Mouse (Mus musculus): Measurements from ENCODE around the gene Alkbh6.

The Alkbh6 gene

GRCm38 (mm10) chr7:30326427-30326826, 17.9 kb downstream of the Alkbh6 start:
- in situ Hi-C loops (cut with MboI; ENCODE audit: unreplicated experiment in 2 of 2), result loop anchor here in 1 of 2 experiments (25.0 kb wide), 1 partner anchor 286 kb away; the partner anchor contains the start of gene Upk1a

DNA sequence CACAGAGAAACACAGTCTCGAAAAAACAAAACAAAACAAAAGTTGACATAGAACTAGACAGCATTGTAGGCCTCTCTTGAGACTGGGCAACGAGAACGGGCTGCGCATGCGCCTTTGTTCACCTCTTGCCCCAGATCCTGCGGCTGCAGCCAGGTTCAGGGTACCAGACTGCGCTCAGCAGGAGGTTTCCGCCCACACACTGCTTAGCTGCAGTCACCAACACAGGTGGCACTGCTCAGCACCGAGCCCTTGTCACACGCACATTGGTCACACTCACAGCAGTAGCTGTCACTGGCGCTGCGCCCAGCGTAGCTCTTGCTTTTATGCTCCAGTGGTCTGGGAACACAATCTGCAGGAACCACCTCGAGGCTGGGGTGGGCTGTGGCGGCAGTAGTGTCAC, 18.6 kb downstream of the Alkbh6 start:
- in situ Hi-C loops (cut with MboI; ENCODE audit: unreplicated experiment in 2 of 2), result loop anchor here in 1 of 2 experiments (25.0 kb wide), 1 partner anchor 285 kb away; the partner anchor contains the start of gene Upk1a

DNA sequence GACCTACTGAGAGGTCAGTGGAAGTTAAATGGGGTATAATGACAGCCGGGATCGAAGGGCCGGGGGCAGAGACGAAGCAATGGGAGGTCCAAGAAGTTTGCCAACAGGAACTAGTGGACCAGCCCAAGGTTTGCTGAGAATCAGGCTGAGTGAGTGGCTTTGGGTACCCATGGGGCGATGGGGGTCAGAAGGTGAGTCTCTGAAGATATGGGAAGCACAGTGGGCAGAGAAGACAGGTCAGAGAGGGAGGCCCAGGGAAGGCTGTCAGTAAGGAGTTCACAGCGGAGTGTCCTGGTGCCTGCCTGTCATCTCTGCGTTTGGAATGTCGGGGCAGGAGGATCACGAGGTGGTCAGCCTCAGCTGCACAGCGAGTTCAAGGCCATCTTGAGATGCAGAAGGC, 19.9 kb downstream of the Alkbh6 start:
- in situ Hi-C loops (cut with MboI; ENCODE audit: unreplicated experiment in 2 of 2), result loop anchor here in 1 of 2 experiments (25.0 kb wide), 1 partner anchor 284 kb away; the partner anchor contains the start of gene Upk1a

- in situ Hi-C loops (cut with MboI; ENCODE audit: unreplicated experiment in 2 of 2), result loop anchor here in 1 of 2 experiments (25.0 kb wide), 1 partner anchor 280 kb away; the partner anchor contains the start of gene Upk1a
Measured at GRCm38 (mm10) chr7:30331887-30332286, 23.4 kb downstream of the Alkbh6 start.

- in situ Hi-C loops (cut with MboI; ENCODE audit: unreplicated experiment in 2 of 2), result loop anchor here in 1 of 2 experiments (25.0 kb wide), 1 partner anchor 280 kb away; the partner anchor contains the start of gene Upk1a
Measured at GRCm38 (mm10) chr7:30332622-30333259, 24.2 kb downstream of the Alkbh6 start.

- in situ Hi-C loops (cut with MboI; ENCODE audit: unreplicated experiment in 2 of 2), result loop anchor here in 1 of 2 experiments (25.0 kb wide), 1 partner anchor 279 kb away; the partner anchor contains the start of gene Upk1a
Measured at GRCm38 (mm10) chr7:30333436-30333835, 24.9 kb downstream of the Alkbh6 start.

DNA sequence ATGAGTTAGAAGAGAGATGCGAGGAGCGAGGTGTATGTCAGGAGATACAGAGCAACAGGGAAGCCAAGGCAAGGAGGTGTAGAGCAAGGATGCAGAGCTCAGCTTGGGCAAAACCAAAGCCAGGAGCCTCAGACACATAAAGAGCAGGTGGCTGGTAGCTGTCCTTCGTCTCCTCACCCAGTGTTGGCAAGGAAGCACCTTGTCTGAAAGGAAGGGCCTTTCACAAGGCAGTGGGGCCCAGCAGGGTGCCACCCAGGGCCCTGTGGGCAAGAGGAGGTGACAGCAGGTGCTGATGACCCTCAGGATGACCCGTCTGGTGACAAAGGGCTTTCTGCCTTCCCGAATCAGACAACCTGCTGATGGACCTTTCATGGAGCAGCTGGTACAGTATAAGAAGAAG, 26.0 kb downstream of the Alkbh6 start:
- in situ Hi-C loops (cut with MboI; ENCODE audit: unreplicated experiment in 2 of 2), result loop anchor here in 1 of 2 experiments (25.0 kb wide), 1 partner anchor 278 kb away; the partner anchor contains the start of gene Upk1a

DNA sequence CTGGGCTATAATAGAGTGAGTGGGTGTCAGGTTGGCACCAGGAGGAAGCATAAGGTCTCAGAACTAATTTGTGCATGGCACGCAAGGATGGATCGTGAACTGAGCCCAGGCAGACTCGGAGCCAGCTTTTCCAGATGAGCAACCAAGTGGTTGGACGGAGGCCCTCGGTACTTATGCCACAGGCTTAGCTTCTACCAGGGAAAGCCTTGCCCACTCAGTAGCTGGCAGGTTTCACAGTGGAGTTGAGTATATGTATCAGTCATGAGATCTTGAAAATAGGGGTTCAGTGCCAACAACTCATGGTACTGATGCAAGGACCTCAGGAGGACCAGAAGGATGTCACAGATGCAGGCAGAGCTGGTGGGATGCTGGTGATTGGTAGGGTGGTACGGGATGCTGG, 27.2 kb downstream of the Alkbh6 start:
- in situ Hi-C loops (cut with MboI; ENCODE audit: unreplicated experiment in 2 of 2), result loop anchor here in 1 of 2 experiments (5.0 to 25.0 kb wide), 2 partner anchors 47 to 277 kb away; partner anchors contain the start of gene Upk1a

- in situ Hi-C loops (cut with MboI; ENCODE audit: unreplicated experiment in 2 of 2), result loop anchor here in 1 of 2 experiments (5.0 to 25.0 kb wide), 2 partner anchors 46 to 276 kb away; partner anchors contain the start of gene Upk1a
Measured at GRCm38 (mm10) chr7:30336384-30336783, 27.9 kb downstream of the Alkbh6 start.

DNA sequence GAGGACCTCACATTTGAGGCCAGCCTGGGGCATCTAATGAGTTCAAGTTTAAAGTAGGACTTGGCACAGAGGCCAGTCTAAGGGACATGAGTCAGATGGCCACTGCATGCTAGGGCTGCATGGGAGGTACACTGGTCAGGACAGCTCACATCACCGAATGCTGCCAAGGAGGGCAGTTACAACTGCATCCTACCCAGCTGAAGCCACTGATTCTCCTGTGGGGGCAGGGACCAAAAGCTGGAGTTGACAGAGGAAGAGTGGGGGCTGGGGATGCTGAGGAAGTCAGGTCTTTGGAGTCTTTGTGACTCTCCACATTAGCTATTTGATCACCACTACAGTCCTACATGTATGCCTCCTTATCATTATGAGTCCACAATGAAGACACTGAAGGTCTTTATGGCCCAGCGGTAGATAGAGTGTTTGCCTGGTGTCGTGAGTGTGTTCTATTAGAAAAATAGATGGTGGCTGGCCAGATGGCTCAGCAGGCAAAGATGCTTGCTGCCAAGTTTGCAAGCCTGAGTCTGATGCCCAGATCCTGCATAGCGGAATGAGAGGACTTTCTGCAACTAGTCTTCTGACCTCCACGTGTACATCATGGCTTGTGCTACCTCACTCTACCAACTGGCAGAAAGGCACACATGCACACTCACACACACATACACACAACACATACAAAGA, 31.1 kb downstream of the Alkbh6 start:
- in situ Hi-C loops (cut with MboI; ENCODE audit: unreplicated experiment in 2 of 2), result loop anchor here (5.0 to 25.0 kb wide), 4 partner anchors 43 to 275 kb away; partner anchors contain the start of gene Upk1a (in 2 of the 2)

DNA sequence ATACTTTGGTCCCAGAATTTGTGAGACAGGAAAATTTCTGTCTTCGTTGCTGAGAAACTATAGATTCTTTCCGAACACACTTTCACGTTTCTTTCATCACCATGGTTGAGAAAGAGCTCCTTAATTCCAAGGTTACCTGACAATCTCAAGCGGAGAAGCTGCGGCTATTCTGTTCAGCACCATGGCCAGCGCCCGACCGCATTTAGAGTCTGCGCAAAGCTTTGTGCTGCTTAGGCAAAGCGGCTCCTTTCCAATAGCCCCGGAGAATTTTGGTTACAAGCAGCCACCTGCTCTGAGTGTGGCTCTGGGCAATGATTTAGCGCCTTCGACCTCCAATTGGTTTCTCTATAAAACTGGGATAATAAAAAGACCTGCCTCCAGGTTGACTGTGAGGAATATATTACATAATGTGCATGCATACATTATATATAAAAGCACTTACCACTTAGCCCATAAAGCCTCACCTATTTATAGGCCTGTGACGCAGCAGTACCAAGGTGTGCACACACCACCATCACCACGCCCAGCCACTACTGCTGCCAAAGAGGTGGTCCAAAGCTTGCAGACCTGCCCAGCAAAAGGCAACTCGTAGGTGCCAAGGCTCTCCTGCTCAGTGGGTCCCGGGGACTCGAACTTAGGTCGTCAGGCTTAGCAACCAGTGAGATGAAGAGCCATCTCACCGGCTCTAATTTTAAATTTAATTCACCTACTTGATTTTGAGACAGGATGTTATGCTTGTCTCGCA, 38.3 kb downstream of the Alkbh6 start:
- in situ Hi-C loops (cut with MboI; ENCODE audit: unreplicated experiment in 2 of 2), result loop anchor here (10.0 to 25.0 kb wide), 3 partner anchors 128 to 268 kb away; partner anchors contain the start of gene Upk1a (in 2 of the 2)

GRCm38 (mm10) chr7:30347828-30348227, 39.3 kb downstream of the Alkbh6 start:
- in situ Hi-C loops (cut with MboI; ENCODE audit: unreplicated experiment in 2 of 2), result loop anchor here (10.0 to 25.0 kb wide), 3 partner anchors 127 to 267 kb away; partner anchors contain the start of gene Upk1a (in 2 of the 2)

DNA sequence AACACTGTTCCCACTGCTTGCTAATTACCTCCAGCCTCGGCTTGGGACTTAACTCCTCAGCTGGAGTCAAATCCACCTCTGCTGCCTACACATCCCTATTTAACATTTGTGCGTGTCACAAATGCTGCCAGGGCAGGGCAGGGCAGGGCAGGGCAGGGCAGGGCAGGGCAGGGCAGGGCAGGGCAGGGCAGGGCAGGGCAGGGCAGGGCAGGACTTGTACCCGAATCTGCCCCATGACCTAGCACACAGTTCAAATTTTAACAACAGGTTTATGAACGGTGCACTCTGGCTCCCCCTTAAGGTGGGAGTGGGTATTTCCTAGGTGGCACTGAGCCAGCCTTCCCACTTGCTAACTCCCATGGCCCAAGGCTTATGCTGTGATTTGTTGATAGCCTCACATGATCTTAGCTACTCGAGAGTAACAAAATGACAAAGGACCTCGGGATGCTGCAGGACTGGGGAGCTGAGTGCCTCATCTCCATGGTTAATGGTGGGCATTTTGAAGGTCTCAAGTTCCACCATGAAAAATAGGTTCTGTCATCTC, 44.8 kb downstream of the Alkbh6 start:
- in situ Hi-C loops (cut with MboI; ENCODE audit: unreplicated experiment in 2 of 2), result loop anchor here in 1 of 2 experiments (5.0 kb wide), 1 partner anchor 51 kb away; no protein-coding TSS in a partner anchor

DNA sequence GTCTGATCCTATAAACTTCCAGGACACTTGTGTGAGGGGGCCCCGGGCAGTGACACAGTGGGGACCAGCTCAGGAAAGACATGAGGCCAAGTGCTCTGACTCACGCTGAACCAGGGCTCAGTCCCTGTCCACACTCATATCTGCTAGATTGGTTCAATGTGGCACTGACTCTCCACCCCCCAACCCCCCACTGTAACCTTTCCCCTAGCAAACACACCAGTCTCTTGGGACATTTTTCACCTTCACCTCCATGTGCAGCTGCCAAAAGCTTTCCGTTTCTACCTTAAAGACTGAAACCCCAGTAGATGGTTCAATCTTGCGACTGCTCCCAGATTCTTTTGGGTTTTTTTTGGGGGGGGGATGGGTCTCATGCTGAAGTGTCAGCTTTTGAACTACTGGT, 45.5 kb downstream of the Alkbh6 start:
- in situ Hi-C loops (cut with MboI; ENCODE audit: unreplicated experiment in 2 of 2), result loop anchor here in 1 of 2 experiments (5.0 kb wide), 1 partner anchor 52 kb away; no protein-coding TSS in a partner anchor

- in situ Hi-C loops (cut with MboI; ENCODE audit: unreplicated experiment in 2 of 2), result no loop called here
Measured at GRCm38 (mm10) chr7:30358378-30359186, 50.1 kb downstream of the Alkbh6 start.

- in situ Hi-C loops (cut with MboI; ENCODE audit: unreplicated experiment in 2 of 2), result no loop called here
Measured at GRCm38 (mm10) chr7:30359276-30359865, 50.9 kb downstream of the Alkbh6 start.

GRCm38 (mm10) chr7:30360028-30360427, 51.5 kb downstream of the Alkbh6 start:
- in situ Hi-C loops (cut with MboI; ENCODE audit: unreplicated experiment in 2 of 2), result no loop called here

- in situ Hi-C loops (cut with MboI; ENCODE audit: unreplicated experiment in 2 of 2), result no loop called here
Measured at GRCm38 (mm10) chr7:30362652-30363343, 54.3 kb downstream of the Alkbh6 start, which contains the start of gene Lrfn3. Gene Lrfn3, minus strand, starts transcription at chr7:30362772.

Data from v-Abl transformed pro-B cells (cell line).